Mouse (Mus musculus) E14TG2a.4 (cell line): Measurements from ENCODE around the gene Neurl1a.
"Not testable (repeated sequence)": the region's sequence is repeated elsewhere in the genome, so short reads cannot be mapped to it uniquely, and the experiment has no call there.

Source experiments
- H3K27me3 ChIP-seq: 2 replicates; pipeline ENCODE4 v1.6.1; 2014; ENCODE audit warnings: low read length, control low read depth; ENCODE audit not compliant: insufficient read depth
- H3K36me3 ChIP-seq: 2 replicates; pipeline ENCODE4 v1.6.1; 2014; ENCODE audit warnings: low read length, control low read depth; ENCODE audit not compliant: insufficient read depth
- H3K4me1 ChIP-seq: replicated peaks from 2 replicates; pipeline ENCODE4 v1.6.1; 2014; ENCODE audit warnings: low read depth, low read length, control low read depth
- H3K4me3 ChIP-seq: replicated peaks from 2 replicates; pipeline ENCODE4 v1.5.1; 2014; ENCODE audit warnings: mild to moderate bottlenecking, low read length
- H3K9me3 ChIP-seq: 2 replicates; pipeline ENCODE4 v1.6.1; 2014; ENCODE audit warnings: low read length, control low read depth
- CTCF ChIP-seq: conservative IDR thresholded peaks from 2 replicates; pipeline ENCODE4 v1.5.1; 2014; ENCODE audit warnings: low read length
- NANOG ChIP-seq: IDR thresholded peaks from 2 replicates; pipeline ENCODE4 v1.6.1; 2014; ENCODE audit warnings: borderline replicate concordance, low read length, mixed read lengths
- POU5F1 ChIP-seq: IDR thresholded peaks from 2 replicates; pipeline ENCODE4 v1.6.1; 2014; ENCODE audit warnings: low read length, borderline replicate concordance

Neurl1a gene

GRCm38 (mm10) chr19:47178431-47179271 lies at the start of gene Neurl1a:
Neurl1a (plus strand) TSS chr19:47178820.
- peaks cover 56% of the 10 kb centered on the region for H3K4me1 ChIP-seq
- H3K36me3 ChIP-seq: no peaks in the 10 kb centered on the region
- TF ChIP-seq NANOG (0 out of 2 replicates have a peak, but pooled peaks have one; percentile 17), POU5F1 (no peak)
- H3K9me3 ChIP-seq: no peaks in the 10 kb centered on the region
- peaks cover 19% of the 10 kb centered on the region for H3K27me3 ChIP-seq
- peak within 1 kb of the TSS; percentile 93 for H3K4me3 ChIP-seq

DNA sequence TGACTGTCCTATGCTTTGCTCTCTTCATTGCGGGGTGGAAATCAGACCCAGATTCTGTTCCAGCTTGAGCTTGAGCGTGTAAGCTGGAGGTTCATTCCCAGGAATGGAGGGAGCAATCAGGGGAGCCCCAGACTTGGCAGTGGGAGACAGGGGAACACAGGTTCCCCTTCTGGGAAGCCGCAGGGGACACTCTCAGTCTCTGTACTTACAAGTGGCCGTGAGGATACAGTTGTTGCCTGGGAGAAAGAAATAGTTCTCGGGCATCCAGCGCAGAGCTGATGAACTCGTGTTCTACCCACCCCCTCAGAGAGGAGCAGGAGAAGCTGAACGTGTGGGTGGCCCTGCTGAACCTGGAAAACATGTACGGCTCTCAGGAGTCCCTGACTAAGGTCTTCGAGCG lies 49.8 kb upstream of the Neurl1a start:
- H3K4me3 ChIP-seq: no peak overlapping the region
- peaks cover 75% of the 10 kb centered on the region for H3K4me1 ChIP-seq
- no peak for TF ChIP-seq CTCF
- no peak for TF ChIP-seq POU5F1
- no peak for TF ChIP-seq NANOG
- peaks cover 99% of the 10 kb centered on the region for H3K36me3 ChIP-seq
- no peaks in the 10 kb centered on the region for H3K27me3 ChIP-seq
- H3K9me3 ChIP-seq: no peaks in the 10 kb centered on the region

DNA sequence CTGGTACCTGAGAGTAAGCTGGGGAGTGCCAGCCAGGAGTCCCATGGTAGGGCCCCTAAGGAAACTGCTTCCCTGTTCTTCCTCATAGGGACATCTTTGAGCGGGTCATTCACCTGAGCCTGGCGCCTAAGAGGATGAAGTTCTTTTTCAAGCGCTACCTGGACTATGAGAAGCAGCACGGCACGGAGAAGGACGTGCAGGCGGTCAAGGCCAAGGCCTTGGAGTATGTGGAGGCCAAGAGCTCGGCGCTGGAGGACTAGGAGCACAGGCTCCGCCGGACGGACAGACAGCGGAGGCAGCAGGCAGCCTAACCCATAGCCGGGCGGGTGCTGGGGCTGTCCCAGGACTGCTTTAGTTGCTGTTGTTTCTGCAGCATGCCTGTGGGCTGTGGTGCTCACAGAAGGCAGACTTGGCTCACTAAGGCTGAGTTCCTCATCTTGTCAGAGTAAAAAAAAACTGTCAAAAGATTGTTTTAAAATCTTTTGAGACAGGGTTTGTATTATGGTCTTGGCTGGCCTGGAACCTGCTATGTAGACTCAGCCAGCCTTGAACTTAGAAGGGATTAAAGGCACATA lies 48.0 kb upstream of the Neurl1a start:
- Histone ChIP-seq H3K4me3 (peak overlapping the region; percentile 63), H3K36me3 (peaks cover 92% of the 10 kb centered on the region), H3K27me3 (0 out of 2 replicates have a peak, but pooled peaks cover 5% of the 10 kb centered on the region), H3K4me1 (peaks cover 77% of the 10 kb centered on the region), H3K9me3 (no peaks in the 10 kb centered on the region)
- TF ChIP-seq CTCF (no peak), POU5F1 (no peak), NANOG (no peak)

DNA sequence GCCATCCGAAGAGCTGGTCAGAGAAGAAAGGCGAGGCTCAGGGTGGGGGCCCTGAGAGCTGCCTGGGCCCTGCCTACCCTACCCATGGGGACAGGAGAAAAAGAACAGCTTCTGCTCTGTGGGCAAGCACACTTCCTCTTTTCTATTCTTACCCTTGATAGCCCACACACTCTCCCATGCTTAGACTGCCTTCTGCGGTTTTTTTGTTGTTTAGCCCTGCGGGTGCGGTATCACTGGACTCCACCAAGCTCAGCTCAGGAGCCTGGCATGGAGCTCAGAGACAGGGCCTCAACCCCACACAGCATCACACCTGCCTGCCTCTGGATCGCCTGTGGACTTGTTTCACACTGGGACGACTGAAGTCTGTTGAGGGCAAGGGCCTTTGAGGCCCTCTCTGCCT lies 45.5 kb upstream of the Neurl1a start:
- Histone ChIP-seq H3K4me1 (peaks cover 80% of the 10 kb centered on the region), H3K27me3 (peaks cover 6% of the 10 kb centered on the region), H3K4me3 (peak overlapping the region; percentile 13; the same call in 1 of the 2 replicates), H3K36me3 (peaks cover 68% of the 10 kb centered on the region), H3K9me3 (no peaks in the 10 kb centered on the region)
- no peak for TF ChIP-seq CTCF
- TF ChIP-seq NANOG: no peak
- no peak for TF ChIP-seq POU5F1

DNA sequence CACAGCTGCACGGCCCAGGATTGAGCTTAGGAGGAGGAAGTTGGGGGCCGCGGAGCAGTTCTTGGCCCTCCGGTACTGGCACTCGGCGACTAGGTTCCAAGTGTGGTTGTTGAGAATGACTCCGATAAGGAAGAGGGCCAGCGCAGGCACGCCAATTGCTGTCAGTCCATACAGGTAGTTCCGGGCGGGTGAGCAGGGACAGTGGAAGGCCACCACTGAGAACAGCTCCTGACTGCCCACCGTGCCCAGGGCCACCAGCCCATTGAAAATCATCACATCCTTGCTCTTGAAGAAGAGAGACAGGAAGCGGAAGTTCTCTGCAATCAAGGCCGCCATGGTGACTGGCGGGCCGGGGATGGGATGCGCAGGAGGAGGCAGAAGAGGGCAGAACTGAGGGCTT lies 43.1 kb upstream of the Neurl1a start:
- no peak for TF ChIP-seq NANOG
- TF ChIP-seq CTCF: no peak
- TF ChIP-seq POU5F1: no peak
- Histone ChIP-seq H3K27me3 (peaks cover 13% of the 10 kb centered on the region), H3K4me3 (peak overlapping the region; percentile 75), H3K9me3 (no peaks in the 10 kb centered on the region), H3K4me1 (peaks cover 80% of the 10 kb centered on the region), H3K36me3 (peaks cover 44% of the 10 kb centered on the region)

- peaks cover 83% of the 10 kb centered on the region for H3K4me1 ChIP-seq
- H3K9me3 ChIP-seq: no peaks in the 10 kb centered on the region
- TF ChIP-seq POU5F1 (no peak), CTCF (no peak), NANOG (no peak)
- H3K27me3 ChIP-seq: peaks cover 19% of the 10 kb centered on the region
- H3K36me3 ChIP-seq: peaks cover 38% of the 10 kb centered on the region
- peak overlapping the region; percentile 75 for H3K4me3 ChIP-seq
These were observed 42.5 kb upstream of the Neurl1a start for GRCm38 (mm10) chr19:47136170-47136569.

DNA sequence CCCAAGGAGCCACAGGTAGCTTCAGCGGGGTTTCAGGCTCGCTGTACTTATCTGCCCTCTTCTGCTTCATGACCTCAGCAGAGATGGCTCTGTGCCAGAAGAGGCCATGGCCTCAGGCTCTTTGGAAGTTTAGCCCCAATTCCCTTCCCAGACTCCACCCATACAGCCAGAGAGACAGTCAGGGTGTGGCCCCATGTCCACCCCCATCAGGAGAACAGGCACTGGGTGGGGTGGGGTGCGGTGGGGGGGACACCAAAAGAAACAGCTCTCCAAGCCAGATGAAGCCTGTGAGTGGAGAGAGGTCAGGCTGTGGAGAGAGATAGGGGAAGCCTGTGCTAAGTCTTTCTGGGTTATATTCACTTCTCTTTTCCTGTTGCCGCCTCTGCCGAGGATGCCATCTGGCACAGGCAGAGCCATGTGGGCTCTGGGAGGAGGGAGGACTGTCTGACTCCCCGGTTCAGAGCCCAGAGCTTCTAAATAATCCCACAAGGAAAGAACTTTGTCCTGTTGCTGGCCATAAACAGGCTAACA lies 41.5 kb upstream of the Neurl1a start:
- Histone ChIP-seq H3K4me1 (peaks cover 84% of the 10 kb centered on the region), H3K36me3 (peaks cover 28% of the 10 kb centered on the region), H3K9me3 (no peaks in the 10 kb centered on the region), H3K27me3 (peaks cover 22% of the 10 kb centered on the region), H3K4me3 (peak overlapping the region; percentile 75)
- TF ChIP-seq NANOG: no peak

- no peaks in the 10 kb centered on the region for H3K9me3 ChIP-seq
- H3K4me3 ChIP-seq: peak within 1 kb of the TSS; percentile 75
- H3K36me3 ChIP-seq: peaks cover 20% of the 10 kb centered on the region
- peaks cover 85% of the 10 kb centered on the region for H3K4me1 ChIP-seq
- TF ChIP-seq CTCF: no peak
- H3K27me3 ChIP-seq: peaks cover 22% of the 10 kb centered on the region
These were observed 40.7 kb upstream of the Neurl1a start, which contains the start of gene Calhm2 for GRCm38 (mm10) chr19:47137771-47138421. Calhm2 (minus strand) TSS chr19:47138294.

DNA sequence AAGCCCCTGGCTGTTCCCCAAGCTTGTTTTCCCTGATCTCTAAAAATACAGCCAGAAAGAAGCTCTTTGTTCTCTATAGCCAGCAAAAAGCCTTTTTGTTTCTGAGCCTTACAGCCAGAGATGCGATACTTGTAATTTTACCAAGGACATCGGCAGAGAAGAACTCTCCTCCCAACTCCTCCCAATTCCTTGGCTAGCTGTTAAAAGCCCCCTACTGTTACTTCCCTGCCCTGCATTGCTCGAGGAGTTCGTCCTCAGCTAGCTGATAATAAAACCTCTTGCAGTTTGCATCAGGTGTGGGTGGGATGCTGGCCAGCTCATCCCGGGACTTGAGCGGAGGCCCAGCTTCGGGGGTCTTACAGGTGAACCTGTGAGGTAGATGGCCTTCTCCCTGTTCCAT lies 39.0 kb upstream of the Neurl1a start:
- H3K36me3 ChIP-seq, H3K9me3 ChIP-seq: not testable (repeated sequence)
- Histone ChIP-seq H3K4me1 (peaks cover 91% of the 10 kb centered on the region), H3K27me3 (peaks cover 35% of the 10 kb centered on the region), H3K4me3 (peak overlapping the region; percentile 75)
